Mouse (Mus musculus) midbrain, embryonic 10.5 days (tissue): ENCODE measurements around the gene Zfp512b. TPM values are rescaled to one million over a fixed set of nuclear protein-coding genes. Genes with fewer than 3 reads are reported as not detected.
A peak's percentile ranks its signal among the peaks of the same experiment; 100 is the strongest.

Experiments
- DNase-seq: peaks from one replicate; pipeline ENCODE4 v3.0.0-alpha.2; 2017; ENCODE audit warnings: low spot score
- H3K27ac ChIP-seq: fragments of 300-500 bp; sonication (generic); replicated peaks from 2 replicates; pipeline ENCODE4 v1.5.1; 2016; ENCODE audit warnings: mild to moderate bottlenecking
- H3K27me3 ChIP-seq: fragments of 300-500 bp; sonication (generic); 2 replicates; pipeline ENCODE4 v1.6.1; 2016; ENCODE audit warnings: low read depth, mild to moderate bottlenecking; ENCODE audit not compliant: poor library complexity, severe bottlenecking
- H3K36me3 ChIP-seq: fragments of 300-500 bp; sonication (generic); 2 replicates; pipeline ENCODE4 v1.6.1; 2016; ENCODE audit warnings: mild to moderate bottlenecking, moderate library complexity
- H3K4me1 ChIP-seq: fragments of 300-500 bp; sonication (generic); 2 replicates; pipeline ENCODE4 v1.6.1; 2016
- H3K4me3 ChIP-seq: fragments of 300-500 bp; sonication (generic); 2 replicates; pipeline ENCODE4 v1.5.1; 2016; ENCODE audit warnings: mild to moderate bottlenecking, moderate library complexity
- H3K9me3 ChIP-seq: fragments of 300-500 bp; sonication (generic); replicated peaks from 2 replicates; pipeline ENCODE4 v1.6.1; 2016; ENCODE audit warnings: mild to moderate bottlenecking
- WGBS: fragments of 180-500 bp; shearing (Covaris S2); methylation state at CpG from one replicate; pipeline ENCODE4 v1.1.7; 2016; 5-methylcytosine and 5-hydroxymethylcytosine counted together
- polyA plus RNA-seq: library from polyadenylated mRNA; unstranded; fragments of >200 nt; fragmentation: Nextera tagmentation; extraction: Ambion mirVana; gene quantifications from 2 replicates; pipeline ENCODE4 v1.2.1, GENCODE M21; 2016

Zfp512b gene
- polyA plus RNA-seq, 1 experiment from 2014 or later, result 34.6 TPM

DNA sequence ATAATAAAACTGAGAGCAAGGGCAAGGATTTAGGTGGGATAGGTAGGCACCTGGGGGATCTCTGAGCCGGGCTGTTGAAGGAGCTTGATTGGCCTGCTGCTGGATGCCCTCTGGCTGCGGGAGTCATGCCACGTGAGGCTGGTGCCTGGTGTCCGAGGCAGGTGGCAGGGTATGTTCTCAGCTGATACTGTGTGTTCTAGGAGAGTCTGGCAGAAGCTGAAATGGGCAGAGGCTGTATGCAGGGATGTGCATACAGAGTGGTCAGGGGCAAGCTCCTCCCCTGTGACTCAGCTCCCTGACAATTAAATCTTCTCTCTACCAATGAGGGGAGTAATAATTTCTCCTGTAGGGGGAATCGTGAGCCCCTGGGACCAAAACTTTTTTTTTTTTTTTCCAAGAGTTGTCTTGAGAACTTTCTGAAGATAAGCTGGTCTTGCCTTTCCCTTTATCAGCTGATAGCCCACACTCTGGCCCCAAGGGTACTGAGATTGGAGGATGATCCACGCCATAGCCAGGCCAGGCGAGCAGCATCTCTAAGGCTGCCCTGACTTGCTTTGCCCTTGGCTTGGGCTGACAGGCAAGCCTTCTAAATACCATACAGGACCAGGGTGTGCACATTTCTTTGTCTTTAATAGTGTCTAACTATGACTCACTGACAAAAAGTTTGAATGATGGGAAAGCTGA, 4.9 kb upstream of the Zfp512b start:
- H3K27me3 ChIP-seq, result no peaks in the 10 kb centered on the region; the same call in 1 of the 2 replicates
- 75% methylated on average over 7 of the region's 7 CpGs for WGBS
- DNase-seq, result no peak
- peaks cover 53% of the 10 kb centered on the region for H3K4me1 ChIP-seq
- H3K9me3 ChIP-seq, result no peaks in the 10 kb centered on the region
- H3K4me3 ChIP-seq, result peak overlapping the region; percentile 72; the same call in 1 of the 2 replicates
- peaks cover 15% of the 10 kb centered on the region for H3K36me3 ChIP-seq
- no peak overlapping the region for H3K27ac ChIP-seq

DNA sequence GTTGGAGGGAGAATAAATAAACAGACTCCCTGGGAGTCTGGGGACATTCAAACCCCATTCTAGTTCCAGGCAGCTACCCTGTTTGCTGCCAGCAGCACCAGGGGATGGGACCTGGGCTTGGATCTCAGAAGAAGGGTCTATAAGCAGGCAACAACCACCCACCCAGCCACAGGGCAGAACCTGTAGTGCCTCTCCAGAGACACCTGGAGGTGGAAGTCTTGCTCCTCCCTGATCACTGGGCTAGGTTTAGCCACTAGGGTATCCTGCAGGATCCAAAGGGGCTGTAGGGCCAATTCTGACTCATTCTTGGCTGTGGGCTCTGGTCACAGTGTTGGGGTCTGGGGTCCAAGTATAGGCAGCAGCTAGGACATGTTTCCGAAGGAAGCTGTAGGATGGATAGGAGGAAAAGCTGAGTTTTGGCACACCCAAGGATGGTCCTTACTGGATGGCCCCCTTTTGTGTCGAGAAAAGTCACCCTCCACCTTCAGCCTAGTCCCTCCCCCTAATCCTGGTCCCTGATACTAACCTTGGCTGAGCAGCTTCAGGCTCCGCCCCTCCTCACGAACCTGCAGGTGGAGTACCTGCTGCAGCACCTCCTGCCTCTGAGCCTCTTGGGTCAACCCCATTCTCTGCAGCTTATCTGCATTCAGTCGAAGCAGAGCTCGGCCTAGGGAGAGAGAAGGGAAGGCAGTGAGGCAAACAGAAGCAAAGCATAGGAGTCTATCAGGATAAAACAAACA, 3.8 kb upstream of the Zfp512b start:
- peaks cover 15% of the 10 kb centered on the region for H3K36me3 ChIP-seq
- H3K4me3 ChIP-seq, result no peak overlapping the region
- peaks cover 54% of the 10 kb centered on the region for H3K4me1 ChIP-seq
- WGBS, result 54% methylated on average over 6 of the region's 6 CpGs
- H3K27me3 ChIP-seq, result no peaks in the 10 kb centered on the region; the same call in 1 of the 2 replicates
- no peaks in the 10 kb centered on the region for H3K9me3 ChIP-seq
- DNase-seq, result no peak
- no peak overlapping the region for H3K27ac ChIP-seq

DNA sequence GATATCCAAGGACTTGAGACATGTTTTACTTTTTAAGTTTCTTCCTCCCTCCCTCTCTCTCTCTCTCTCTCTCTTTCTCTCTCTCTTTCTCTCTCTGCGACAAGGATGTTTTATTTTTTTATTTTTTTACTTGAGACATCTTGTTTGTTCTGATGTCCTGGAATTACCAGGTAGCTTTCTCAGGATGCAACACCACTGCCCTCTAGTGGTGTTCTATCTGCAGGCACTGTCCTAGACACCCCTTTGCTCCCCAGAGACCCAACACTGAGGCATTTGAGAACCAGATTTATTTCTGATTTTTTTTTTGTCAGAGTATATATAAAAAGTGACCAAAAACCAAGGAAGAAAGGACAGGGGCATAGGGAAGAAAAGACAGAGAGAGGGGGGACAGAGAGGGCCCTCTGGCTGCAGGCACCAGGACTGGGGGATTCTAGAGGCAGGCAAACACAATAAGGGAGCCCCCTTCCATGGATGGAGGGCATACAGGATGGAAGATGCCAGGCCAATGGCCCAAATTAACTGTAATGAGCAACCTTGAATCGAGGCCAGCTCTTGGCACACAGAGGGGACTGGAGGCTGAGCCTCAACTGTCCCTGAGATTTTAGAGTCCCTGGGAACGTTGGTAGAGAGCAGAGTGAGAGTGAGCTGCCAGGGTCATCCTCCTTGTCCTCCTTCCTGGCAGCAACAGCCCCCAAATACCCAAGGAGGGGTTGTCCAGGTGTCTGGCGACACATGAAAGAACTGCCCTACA, 2.5 kb upstream of the Zfp512b start:
- DNase-seq, result no peak
- no peak overlapping the region for H3K27ac ChIP-seq
- peaks cover 56% of the 10 kb centered on the region for H3K4me1 ChIP-seq
- WGBS, result 83% methylated on average over 4 of the region's 4 CpGs
- peaks cover 24% of the 10 kb centered on the region for H3K36me3 ChIP-seq
- no peaks in the 10 kb centered on the region for H3K9me3 ChIP-seq
- H3K27me3 ChIP-seq, result no peaks in the 10 kb centered on the region; the same call in 1 of the 2 replicates
- no peak overlapping the region for H3K4me3 ChIP-seq

DNA sequence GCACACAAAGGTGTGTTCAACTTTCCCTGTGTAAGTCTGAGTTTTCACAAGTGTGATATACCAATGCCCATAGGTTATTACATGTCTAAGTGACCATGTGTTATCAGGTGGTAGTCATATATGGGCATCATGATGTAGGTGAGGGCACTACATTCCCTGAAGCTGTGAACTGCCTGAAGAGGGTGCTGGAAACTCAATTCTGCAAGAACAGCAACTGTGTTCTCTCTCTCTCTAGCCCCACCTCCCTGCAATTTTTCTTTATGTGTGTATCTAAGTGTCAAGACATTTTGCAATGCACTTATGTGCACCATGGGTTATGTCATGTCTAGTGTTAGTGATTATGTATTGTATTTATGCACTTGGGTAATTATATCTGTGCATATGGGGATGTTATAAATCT, 1.3 kb upstream of the Zfp512b start:
- Histone ChIP-seq H3K36me3 (peaks cover 36% of the 10 kb centered on the region), H3K27me3 (no peaks in the 10 kb centered on the region), H3K9me3 (no peaks in the 10 kb centered on the region), H3K4me3 (no peak overlapping the region), H3K4me1 (peaks cover 50% of the 10 kb centered on the region), H3K27ac (no peak overlapping the region)
- no peak for DNase-seq

DNA sequence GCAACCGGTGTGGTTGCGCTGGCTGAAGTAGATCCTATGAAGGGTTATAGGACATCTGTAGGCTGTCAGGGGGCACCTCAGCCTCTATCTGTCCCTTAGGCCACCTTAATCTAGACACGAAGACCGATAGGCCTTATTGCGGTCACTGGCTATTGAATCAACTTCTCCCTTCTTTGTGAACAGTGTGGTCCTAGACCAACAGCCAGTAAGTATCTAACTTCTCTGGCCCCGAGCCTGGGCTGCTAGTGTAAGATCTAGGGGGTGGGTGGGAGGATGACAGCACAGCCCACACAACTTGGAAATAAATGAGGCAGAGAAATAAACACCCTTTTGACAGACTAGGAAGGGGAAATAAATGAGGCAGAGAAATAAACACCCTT, 429 bp upstream of the Zfp512b start:
- peak overlapping the region; percentile 94 for H3K27ac ChIP-seq
- 13% methylated on average over 6 of the region's 6 CpGs for WGBS
- DNase-seq, result no peak
- no peaks in the 10 kb centered on the region for H3K9me3 ChIP-seq
- H3K4me3 ChIP-seq, result peak overlapping the region; percentile 97
- H3K27me3 ChIP-seq, result no peaks in the 10 kb centered on the region
- peaks cover 40% of the 10 kb centered on the region for H3K4me1 ChIP-seq
- peaks cover 45% of the 10 kb centered on the region for H3K36me3 ChIP-seq

DNA sequence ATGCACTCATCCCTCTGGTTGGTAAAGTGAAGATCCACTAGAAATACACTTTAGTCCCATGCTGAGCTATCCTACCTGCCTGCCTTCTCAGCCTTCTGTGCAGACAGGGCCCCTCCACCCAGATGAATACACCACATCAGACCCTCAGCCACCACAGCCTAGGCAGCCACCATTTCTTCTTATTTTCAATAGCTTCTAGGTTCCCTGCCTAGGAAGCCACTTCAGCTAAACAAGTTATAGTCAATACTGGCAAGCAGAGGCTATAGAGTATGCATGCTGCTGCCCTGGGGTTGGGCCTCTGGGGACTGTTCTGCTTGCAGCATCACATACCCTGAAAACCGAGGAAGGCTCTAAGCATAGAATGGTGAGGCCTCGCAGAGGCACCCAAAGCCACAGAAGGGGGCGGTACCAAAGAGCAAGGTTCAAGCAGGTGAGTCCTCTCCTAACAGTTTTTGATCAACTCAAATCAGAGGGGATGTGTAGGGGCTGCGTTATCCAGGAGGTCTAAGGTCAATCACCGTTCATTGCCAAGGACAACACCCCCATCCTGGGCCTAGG, 996 bp downstream of the Zfp512b start, which contains the start of gene Prpf6:
Prpf6 (plus strand) TSS at position 341 of the 558 bp plus-strand sequence.
- Histone ChIP-seq H3K4me3 (peak within 1 kb of the TSS; percentile 97), H3K36me3 (peaks cover 54% of the 10 kb centered on the region), H3K4me1 (peaks cover 30% of the 10 kb centered on the region), H3K27ac (peak within 1 kb of the TSS; percentile 94), H3K27me3 (no peaks in the 10 kb centered on the region), H3K9me3 (no peaks in the 10 kb centered on the region)
- DNase-seq, result no peak
- 22% methylated on average over 5 of the region's 5 CpGs for WGBS

DNA sequence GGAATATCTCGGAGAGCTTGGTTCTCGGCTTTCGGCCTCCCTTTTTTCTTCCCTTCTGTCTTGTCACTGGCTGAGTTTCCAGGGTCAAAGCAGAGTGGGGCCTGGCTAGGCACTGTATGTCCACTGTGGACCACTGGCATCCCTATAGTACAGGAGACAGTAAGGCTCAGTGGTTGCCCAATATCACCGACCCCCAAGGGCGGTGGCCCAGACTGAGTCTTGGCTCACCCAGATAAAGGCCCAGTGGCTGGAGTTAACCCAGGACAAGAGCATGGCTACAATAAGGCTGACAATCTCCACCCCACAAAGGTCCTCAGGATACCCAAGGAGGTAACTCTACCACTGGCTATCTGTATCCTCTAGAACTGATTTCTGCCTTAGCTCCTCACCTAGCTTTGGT, 2.1 kb downstream of the Zfp512b start:
- 0 out of 2 replicates have a peak overlapping the region, but pooled peaks have one; percentile 11 for H3K4me3 ChIP-seq
- 93% methylated on average over 5 of the region's 5 CpGs for WGBS
- peaks cover 55% of the 10 kb centered on the region for H3K36me3 ChIP-seq

DNA sequence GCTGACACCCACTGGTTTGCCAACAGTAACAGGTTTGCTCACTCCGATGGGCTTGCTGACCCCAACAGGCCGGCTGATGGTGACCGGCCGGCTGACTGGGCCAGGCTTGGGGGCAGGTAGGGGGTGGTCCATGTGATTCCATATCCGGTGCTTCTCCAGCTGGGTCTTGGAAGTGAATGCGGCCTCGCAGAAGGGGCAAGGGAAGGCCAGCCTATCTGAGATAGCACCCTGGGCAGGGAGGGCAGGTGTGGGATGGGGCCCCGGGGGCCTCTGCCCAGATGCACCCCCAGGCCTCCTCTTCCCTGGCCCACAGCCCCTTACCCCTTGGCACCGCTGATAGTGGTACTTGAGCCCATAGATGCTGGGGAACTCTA, 2.9 kb downstream of the Zfp512b start:
- no peaks in the 10 kb centered on the region for H3K9me3 ChIP-seq
- no peak for DNase-seq
- H3K4me1 ChIP-seq, result peaks cover 30% of the 10 kb centered on the region
- peaks cover 63% of the 10 kb centered on the region for H3K36me3 ChIP-seq
- H3K27me3 ChIP-seq, result no peaks in the 10 kb centered on the region
- H3K4me3 ChIP-seq, result 0 out of 2 replicates have a peak overlapping the region, but pooled peaks have one; percentile 9
- 96% methylated on average over 9 of the region's 9 CpGs for WGBS
- H3K27ac ChIP-seq, result no peak overlapping the region

More for the DNA sequence above, 2.1 kb downstream of the Zfp512b start:
- no peak for DNase-seq
- Histone ChIP-seq H3K27me3 (no peaks in the 10 kb centered on the region), H3K4me1 (peaks cover 30% of the 10 kb centered on the region), H3K27ac (no peak overlapping the region), H3K9me3 (no peaks in the 10 kb centered on the region)

DNA sequence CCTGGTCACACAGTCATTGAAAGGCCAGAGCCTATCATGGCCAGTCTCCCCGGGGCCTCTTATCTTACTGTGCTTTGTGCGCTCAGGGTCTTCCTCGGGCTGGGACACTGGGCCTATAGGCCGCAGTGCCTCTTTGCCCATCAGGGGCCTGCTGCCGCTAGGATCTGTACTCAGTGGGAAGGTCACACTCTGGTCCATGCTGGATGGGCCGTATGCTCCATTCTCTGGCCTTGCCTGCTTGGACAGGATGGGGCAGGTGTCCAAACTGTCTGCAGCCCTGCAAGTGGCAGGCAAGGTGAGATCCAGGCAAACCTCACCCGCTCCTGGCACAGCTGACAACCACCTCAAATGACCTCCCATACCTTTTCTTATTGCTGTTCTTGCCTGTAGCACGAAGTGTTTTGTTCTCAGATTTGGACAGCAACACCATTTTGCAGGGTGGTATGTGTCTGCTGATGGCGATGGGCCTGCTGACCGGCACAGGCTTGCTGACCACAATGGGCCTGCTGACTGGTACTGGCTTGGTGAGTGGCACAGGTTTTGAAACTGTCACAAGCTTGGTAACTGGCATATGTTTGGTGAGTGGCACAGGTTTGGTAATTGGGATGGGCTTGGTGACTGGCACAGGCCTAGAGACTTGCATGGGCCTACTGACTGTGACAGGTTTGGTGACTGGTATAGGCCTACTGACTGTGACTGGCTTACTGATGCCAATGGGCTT, 3.4 kb downstream of the Zfp512b start:
- Histone ChIP-seq H3K36me3 (peaks cover 68% of the 10 kb centered on the region), H3K4me3 (0 out of 2 replicates have a peak overlapping the region, but pooled peaks have one; percentile 9), H3K4me1 (peaks cover 30% of the 10 kb centered on the region), H3K9me3 (no peaks in the 10 kb centered on the region), H3K27ac (no peak overlapping the region), H3K27me3 (no peaks in the 10 kb centered on the region)
- DNase-seq, result no peak
- 94% methylated on average over 10 of the region's 10 CpGs for WGBS

DNA sequence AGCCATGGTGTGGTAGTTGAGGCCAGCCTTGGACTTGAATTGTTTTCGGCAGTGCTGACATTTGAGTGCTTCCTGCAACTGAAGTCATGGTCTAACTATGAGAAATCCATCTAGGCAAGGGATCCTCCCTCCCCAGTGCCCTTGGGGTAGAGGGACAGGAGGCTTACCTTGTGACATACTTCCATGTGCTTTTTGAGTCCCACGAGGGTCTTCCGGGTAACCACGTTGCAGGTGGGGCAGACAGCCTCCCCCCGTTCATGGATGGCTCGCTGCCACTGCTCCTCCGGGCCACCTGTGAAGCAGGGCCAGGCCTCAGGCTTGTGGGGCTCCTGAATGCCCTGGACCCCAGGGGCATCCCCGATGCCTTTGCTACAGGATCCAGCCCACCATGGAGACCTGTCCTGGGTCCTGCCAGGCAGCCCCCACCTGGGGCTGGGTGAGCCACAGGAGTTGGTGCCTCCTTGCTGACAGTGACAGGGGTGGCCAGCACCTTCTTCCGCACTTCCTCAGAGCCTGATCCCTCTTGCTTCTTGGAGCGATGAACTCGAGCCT, 4.3 kb downstream of the Zfp512b start:
- peaks cover 77% of the 10 kb centered on the region for H3K36me3 ChIP-seq
- DNase-seq, result no peak
- no peaks in the 10 kb centered on the region for H3K9me3 ChIP-seq
- no peak overlapping the region for H3K27ac ChIP-seq
- H3K4me1 ChIP-seq, result peaks cover 29% of the 10 kb centered on the region
- H3K4me3 ChIP-seq, result no peak overlapping the region
- H3K27me3 ChIP-seq, result no peaks in the 10 kb centered on the region
- 93% methylated on average over 11 of the region's 11 CpGs for WGBS

DNA sequence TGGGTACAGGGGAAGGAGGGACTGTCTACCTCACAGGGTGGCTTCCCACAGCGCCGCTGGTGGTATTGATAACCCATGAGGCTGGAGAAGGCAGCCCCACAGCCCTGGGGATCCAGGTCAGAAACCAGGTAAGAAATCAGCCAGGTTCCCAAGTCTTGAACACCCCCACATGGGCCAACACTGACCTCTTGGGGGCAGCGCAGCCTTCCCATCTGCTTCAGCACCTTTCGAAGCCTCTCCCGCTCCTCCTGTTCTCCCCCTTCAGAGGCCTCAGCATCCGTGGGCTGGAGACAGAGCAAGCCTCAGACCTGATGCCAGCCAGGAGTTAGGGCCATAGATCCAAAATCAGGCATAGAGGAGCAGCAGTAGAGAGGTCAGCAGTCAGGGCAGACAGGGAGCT, 4.8 kb downstream of the Zfp512b start:
- Histone ChIP-seq H3K36me3 (peaks cover 80% of the 10 kb centered on the region), H3K27me3 (no peaks in the 10 kb centered on the region), H3K9me3 (no peaks in the 10 kb centered on the region), H3K4me3 (no peak overlapping the region), H3K27ac (no peak overlapping the region), H3K4me1 (peaks cover 24% of the 10 kb centered on the region)
- WGBS, result 85% methylated on average over 6 of the region's 6 CpGs
- DNase-seq, result no peak

DNA sequence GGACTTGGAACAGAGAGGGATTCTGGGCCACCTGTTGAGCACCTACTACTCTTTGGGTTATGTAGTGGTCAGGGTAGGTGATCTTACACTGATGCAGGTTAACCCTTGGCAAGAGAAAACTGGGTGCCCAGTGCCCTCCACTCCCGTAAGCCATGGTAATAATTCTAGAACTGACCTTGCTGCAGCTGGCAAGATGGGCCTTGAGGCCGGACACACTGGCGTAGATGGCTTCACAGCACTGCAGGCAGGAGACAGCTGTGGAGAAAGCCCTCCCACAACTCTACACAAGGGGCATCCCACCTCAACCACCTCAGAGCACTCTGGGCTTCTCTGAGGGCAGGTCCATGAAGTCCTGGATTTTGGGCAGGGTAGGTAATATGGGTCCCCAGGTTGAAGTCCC, 6.5 kb downstream of the Zfp512b start:
- Histone ChIP-seq H3K4me1 (peaks cover 21% of the 10 kb centered on the region), H3K9me3 (no peaks in the 10 kb centered on the region), H3K36me3 (peaks cover 80% of the 10 kb centered on the region), H3K27ac (no peak overlapping the region), H3K4me3 (no peak overlapping the region), H3K27me3 (no peaks in the 10 kb centered on the region)
- WGBS, result 94% methylated on average over 3 of the region's 3 CpGs
- no peak for DNase-seq
